Mouse (Mus musculus) layer of hippocampus, adult 8-10 months (tissue): ENCODE data around the gene Calcr. TPM values are rescaled to one million over a fixed set of nuclear protein-coding genes. Genes with fewer than 3 reads are reported as not detected.
"Not testable (repeated sequence)": the region's sequence is repeated elsewhere in the genome, so short reads cannot be mapped to it uniquely, and the experiment has no call there.

Experiments used
- DNase-seq, 2 experiments: peaks; one replicate each; pipeline ENCODE4 v3.0.0; 2022; ENCODE audit warnings: low spot score in 2 of 2
- microRNA-seq, 2 experiments: library from miRNA; unstranded; fragments of <30 nt; microRNA quantifications; one replicate each; pipeline ENCODE4 v1.2.0; 2022
- total RNA-seq, 4 experiments: library from RNA; stranded (reverse); gene quantifications; 2 replicates each; pipeline ENCODE4 v1.2.4; 2022

Calcr gene
- total RNA-seq: not detected

- DNase-seq: no peak
These were observed at the start of gene Calcr for GRCm38 (mm10) chr6:3764230-3764764. Gene Calcr (minus strand): TSS chr6:3764714.

GRCm38 (mm10) chr6:3767485-3767884 is 3.0 kb upstream of the Calcr start:
- DNase-seq: no peak

GRCm38 (mm10) chr6:3763171-3763967 is 1.1 kb downstream of the Calcr start:
- no peak for DNase-seq

GRCm38 (mm10) chr6:3751576-3751975 is 12.9 kb downstream of the Calcr start:
- peak; percentile 2 to 3 for DNase-seq

GRCm38 (mm10) chr6:3749624-3750023 is 14.9 kb downstream of the Calcr start:
- DNase-seq: no peak

- no peak for DNase-seq
These were observed 19.0 kb downstream of the Calcr start for GRCm38 (mm10) chr6:3745546-3745945.

GRCm38 (mm10) chr6:3741996-3742713 is 22.4 kb downstream of the Calcr start:
- DNase-seq: no peak

- no peak for DNase-seq
These were observed 23.2 kb downstream of the Calcr start for GRCm38 (mm10) chr6:3741296-3741695.

GRCm38 (mm10) chr6:3730246-3730867 is 34.2 kb downstream of the Calcr start:
- DNase-seq: no peak

- no peak for DNase-seq
These were observed 76.3 kb downstream of the Calcr start for GRCm38 (mm10) chr6:3688087-3688642.

GRCm38 (mm10) chr6:3678286-3678685 is 86.2 kb downstream of the Calcr start:
- DNase-seq: not testable (repeated sequence)

GRCm38 (mm10) chr6:3677806-3678205 is 86.7 kb downstream of the Calcr start:
- no peak for DNase-seq

GRCm38 (mm10) chr6:3671941-3672340 is 92.6 kb downstream of the Calcr start:
- DNase-seq: not testable (repeated sequence)

GRCm38 (mm10) chr6:3664147-3664716 is 100.3 kb downstream of the Calcr start:
- no peak for DNase-seq

- DNase-seq: no peak
These were observed 106.1 kb downstream of the Calcr start for GRCm38 (mm10) chr6:3658405-3658804.

Small RNA genes within 50 kb of the gene (microRNA-seq; reads per million reads assigned to microRNA genes)
- gene Mir489 (0 reads per million in 2 experiments), gene Mir653 (0 reads per million in 2 experiments)

Other genes with a start within 250 kb of the Calcr start
- not detected for gene Tfpi2, start 224.2 kb upstream of the Calcr start, total RNA-seq
- not detected for gene Gngt1, start 229.1 kb upstream of the Calcr start, total RNA-seq
- gene Gng11, start 239.2 kb upstream of the Calcr start, total RNA-seq: 10 to 100 TPM; 10.6 to 16.3 (median 13.7) TPM